Mouse (Mus musculus) lung, embryonic 16.5 days (tissue): ENCODE data around the gene Slc25a28. TPM values are rescaled to one million over a fixed set of nuclear protein-coding genes. Genes with fewer than 3 reads are reported as not detected.
A peak's percentile ranks its signal among the peaks of the same experiment; 100 is the strongest.

Experiments
- ATAC-seq: fragments of 200-750 bp; cut with Nextera tagmentation; 2 replicates; pipeline ENCODE4 v1.8.0; 2017; ENCODE audit warnings: low read depth, mild to moderate bottlenecking, moderate library complexity
- H3K27ac ChIP-seq: fragments of 300-500 bp; sonication (generic); 2 replicates; pipeline ENCODE4 v1.5.1; 2014; ENCODE audit warnings: mild to moderate bottlenecking, control low read depth, low read length
- H3K27me3 ChIP-seq: fragments of 300-500 bp; sonication (generic); 2 replicates; pipeline ENCODE4 v1.6.1; 2014; ENCODE audit warnings: low read depth, low read length, mixed read lengths; ENCODE audit not compliant: control insufficient read depth, insufficient read depth
- H3K36me3 ChIP-seq: fragments of 300-500 bp; sonication (generic); 2 replicates; pipeline ENCODE4 v1.6.1; 2014; ENCODE audit warnings: low read length; ENCODE audit not compliant: control insufficient read depth, insufficient read depth
- H3K4me1 ChIP-seq: fragments of 300-500 bp; sonication (generic); replicated peaks from 2 replicates; pipeline ENCODE4 v1.6.1; 2014; ENCODE audit warnings: low read length, mixed read lengths; ENCODE audit not compliant: control insufficient read depth, insufficient read depth
- H3K4me2 ChIP-seq: fragments of 300-500 bp; sonication (generic); 2 replicates; pipeline ENCODE4 v1.6.1; 2014; ENCODE audit warnings: low read depth, low read length, control low read depth
- H3K4me3 ChIP-seq: fragments of 300-500 bp; sonication (generic); 2 replicates; pipeline ENCODE4 v1.5.1; 2014; ENCODE audit warnings: mild to moderate bottlenecking, low read length, control low read depth
- H3K9ac ChIP-seq: fragments of 300-500 bp; sonication (generic); 2 replicates; pipeline ENCODE4 v1.6.1; 2014; ENCODE audit warnings: low read length, control low read depth
- H3K9me3 ChIP-seq: fragments of 300-500 bp; sonication (generic); 2 replicates; pipeline ENCODE4 v1.6.1; 2016; ENCODE audit warnings: low read length; ENCODE audit not compliant: control insufficient read depth
- WGBS: fragments of 180-500 bp; shearing (Covaris S2); extraction: QIAGEN DNeasy Blood & Tissue Kit; methylation state at CpG from one replicate; pipeline ENCODE4 v1.1.7; 2014; 5-methylcytosine and 5-hydroxymethylcytosine counted together
- polyA plus RNA-seq: library from polyadenylated mRNA; unstranded; fragments of >200 nt; fragmentation: Nextera tagmentation; extraction: Ambion mirVana; gene quantifications from 2 replicates; pipeline ENCODE4 v1.2.1, GENCODE M21; 2015

Gene Slc25a28
- polyA plus RNA-seq, 1 experiment from 2014 or later = 9.1 TPM

DNA sequence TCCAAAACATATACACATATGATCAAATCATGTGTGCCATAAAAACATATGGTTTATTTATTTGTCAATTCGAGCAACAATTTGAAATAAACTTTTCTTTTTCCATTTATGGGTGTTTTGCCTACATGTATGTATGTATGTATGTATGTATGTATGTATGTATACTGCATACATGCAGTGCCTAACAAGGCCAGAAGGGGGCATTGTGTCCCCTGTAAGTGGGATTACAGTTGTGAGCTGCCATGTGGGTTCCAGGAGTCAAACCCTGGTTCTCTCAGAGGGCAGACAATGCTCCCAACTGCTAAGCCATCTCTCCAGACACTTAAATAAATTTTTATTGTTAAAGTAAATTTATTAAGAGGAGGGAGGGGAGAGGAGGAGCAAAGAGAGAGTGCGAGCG lies 47.3 kb downstream of the Slc25a28 start:
- no peak overlapping the region for H3K27ac ChIP-seq
- no peak overlapping the region for H3K4me3 ChIP-seq
- no peaks in the 10 kb centered on the region for H3K4me1 ChIP-seq
- H3K9me3 ChIP-seq = no peaks in the 10 kb centered on the region
- no peak overlapping the region for H3K9ac ChIP-seq
- WGBS = 90% methylated on average over 3 of the region's 3 CpGs
- peaks cover 24% of the 10 kb centered on the region for H3K27me3 ChIP-seq
- ATAC-seq = no peak
- H3K36me3 ChIP-seq = no peaks in the 10 kb centered on the region
- H3K4me2 ChIP-seq = no peak overlapping the region

DNA sequence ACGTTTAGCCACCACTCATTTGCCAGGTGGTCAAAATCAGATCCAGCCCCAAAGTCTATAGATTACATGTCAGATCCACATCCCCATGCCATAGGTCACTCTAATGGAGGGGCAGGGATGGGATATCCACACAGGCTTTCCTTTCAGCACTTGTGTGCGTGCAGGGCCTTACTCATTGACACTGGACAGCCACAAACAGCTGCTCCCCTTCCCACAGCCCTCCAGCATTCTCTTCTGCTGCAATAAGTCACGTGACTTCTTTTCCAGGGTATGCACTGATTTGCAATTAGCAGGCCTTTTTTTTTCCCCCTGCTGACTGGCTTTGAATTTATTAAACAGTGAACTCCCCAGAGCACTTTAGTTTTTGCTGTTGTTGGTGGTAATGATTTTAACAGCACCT lies 48.5 kb downstream of the Slc25a28 start:
- Histone ChIP-seq H3K9me3 (no peaks in the 10 kb centered on the region), H3K9ac (no peak overlapping the region), H3K4me3 (no peak overlapping the region), H3K4me2 (no peak overlapping the region), H3K27ac (no peak overlapping the region), H3K27me3 (peaks cover 35% of the 10 kb centered on the region), H3K4me1 (no peaks in the 10 kb centered on the region), H3K36me3 (no peaks in the 10 kb centered on the region)
- ATAC-seq = no peak
- 32% methylated on average over 3 of the region's 3 CpGs for WGBS

DNA sequence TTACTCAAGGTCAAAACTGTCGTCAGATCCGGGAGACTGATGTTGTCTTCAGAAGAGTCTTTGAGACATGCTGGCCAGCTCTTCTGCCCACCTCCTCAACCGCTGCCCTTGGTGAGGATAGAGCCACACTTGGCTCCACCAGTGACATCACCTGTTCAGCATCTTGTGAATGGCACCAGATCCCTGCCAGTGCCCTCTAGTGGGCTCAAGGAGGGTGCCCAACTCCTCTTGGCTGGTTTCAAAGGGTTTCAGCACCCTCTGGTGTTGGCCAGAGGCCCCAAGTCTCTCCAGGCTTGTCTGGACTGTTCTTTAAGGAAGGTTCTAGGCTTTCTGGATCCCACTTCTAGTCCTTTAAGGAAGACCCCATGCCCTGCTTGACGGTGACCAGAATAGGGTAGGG lies 50.8 kb downstream of the Slc25a28 start:
- Histone ChIP-seq H3K36me3 (no peaks in the 10 kb centered on the region), H3K4me3 (no peak overlapping the region), H3K9me3 (no peaks in the 10 kb centered on the region), H3K9ac (no peak overlapping the region), H3K27ac (no peak overlapping the region), H3K27me3 (peaks cover 56% of the 10 kb centered on the region), H3K4me1 (no peaks in the 10 kb centered on the region), H3K4me2 (no peak overlapping the region)
- no peak for ATAC-seq
- 41% methylated on average over 4 of the region's 4 CpGs for WGBS

DNA sequence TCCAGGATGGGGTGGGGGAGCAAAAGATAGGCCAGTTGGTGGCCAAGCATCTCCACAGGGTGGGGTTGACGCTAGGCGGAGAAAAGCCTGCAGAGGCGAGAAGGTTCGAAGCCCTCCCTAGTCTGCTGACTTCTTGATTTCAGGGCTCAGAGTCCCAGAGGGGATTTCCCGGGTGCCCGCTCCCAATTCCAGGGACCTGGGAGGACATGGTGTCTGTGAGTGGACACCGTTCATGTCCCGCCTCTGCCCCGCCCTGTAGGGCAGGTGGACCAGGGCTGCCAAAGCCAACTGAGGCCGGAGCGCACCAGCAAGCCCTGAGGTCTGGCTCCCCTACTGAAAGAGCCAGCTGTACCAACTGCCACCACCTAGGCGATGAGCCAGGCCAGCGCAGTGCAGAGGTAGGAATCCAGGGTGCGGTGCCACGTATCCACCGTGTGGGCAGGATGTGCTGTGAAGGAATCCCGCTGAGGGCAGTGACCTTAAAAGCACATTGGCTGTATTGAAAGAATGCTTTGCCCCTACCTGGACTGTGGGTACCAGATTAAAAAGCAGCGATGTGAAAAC lies 54.7 kb downstream of the Slc25a28 start:
- no peak overlapping the region for H3K9ac ChIP-seq
- no peak overlapping the region for H3K27ac ChIP-seq
- H3K36me3 ChIP-seq = no peaks in the 10 kb centered on the region
- peaks cover 94% of the 10 kb centered on the region for H3K27me3 ChIP-seq
- H3K4me1 ChIP-seq = peaks cover 8% of the 10 kb centered on the region
- H3K4me2 ChIP-seq = no peak overlapping the region
- H3K9me3 ChIP-seq = no peaks in the 10 kb centered on the region
- ATAC-seq = no peak
- WGBS = 5% methylated on average over 18 of the region's 18 CpGs
- no peak overlapping the region for H3K4me3 ChIP-seq

DNA sequence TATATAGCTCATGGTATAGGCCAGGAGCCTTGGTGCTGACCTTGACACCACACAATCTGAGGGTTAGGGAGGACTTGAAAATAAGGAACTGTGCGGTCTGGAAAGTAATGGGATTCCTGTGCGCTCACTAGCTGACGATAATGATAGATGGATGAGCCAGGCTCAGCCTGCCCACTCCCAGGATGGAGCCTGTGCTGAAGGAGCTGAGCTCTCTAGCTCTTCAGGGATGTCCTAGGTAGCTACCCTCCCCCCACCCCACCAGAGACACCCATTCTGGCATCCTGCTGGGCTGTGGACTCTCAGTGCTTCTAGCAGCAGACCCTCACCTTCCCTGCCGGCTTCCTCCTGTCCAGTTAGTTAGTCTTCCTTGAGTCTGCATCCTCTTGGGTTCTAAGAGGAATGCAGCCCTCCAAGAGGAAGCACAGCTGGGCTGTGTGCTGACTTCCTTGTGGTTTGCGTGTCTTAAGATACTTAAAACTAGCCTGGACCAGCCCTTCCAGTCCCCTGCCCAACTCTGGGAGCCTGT lies 56.1 kb downstream of the Slc25a28 start:
- H3K9ac ChIP-seq = no peak overlapping the region
- no peak for ATAC-seq
- no peak overlapping the region for H3K4me3 ChIP-seq

DNA sequence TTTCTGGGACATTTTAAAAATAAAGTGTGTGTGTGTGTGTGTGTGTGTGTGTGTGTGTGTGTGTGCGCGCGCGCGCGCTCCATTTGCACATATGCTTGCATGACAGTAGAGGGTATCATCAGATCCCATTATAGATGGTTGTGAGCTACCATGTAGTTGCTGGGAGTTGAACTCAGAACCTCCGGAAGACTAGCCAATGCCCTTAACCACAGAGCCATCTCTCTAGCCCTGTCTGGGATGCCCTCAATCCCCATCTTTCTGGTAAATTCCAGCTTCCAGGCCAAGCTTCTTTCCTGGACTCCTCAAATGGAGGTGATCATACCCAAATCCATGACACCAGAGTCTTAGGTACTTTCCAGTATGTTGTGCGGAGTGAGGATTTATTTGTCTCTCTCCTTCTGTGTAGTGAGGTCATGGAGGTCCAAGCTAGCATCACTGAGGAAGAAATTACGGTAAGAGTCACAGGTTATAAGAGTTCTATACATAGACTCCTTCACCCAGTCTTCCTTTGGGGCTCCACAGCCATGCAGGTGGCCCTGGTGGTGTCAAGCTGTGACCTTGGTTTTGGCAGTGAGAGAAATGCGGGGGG lies 56.8 kb downstream of the Slc25a28 start:
- no peak overlapping the region for H3K9ac ChIP-seq
- H3K9me3 ChIP-seq = no peaks in the 10 kb centered on the region
- H3K4me3 ChIP-seq = no peak overlapping the region
- no peak overlapping the region for H3K27ac ChIP-seq
- H3K4me1 ChIP-seq = peaks cover 16% of the 10 kb centered on the region
- ATAC-seq = no peak
- no peaks in the 10 kb centered on the region for H3K36me3 ChIP-seq
- 34% methylated on average over 9 of the region's 10 CpGs for WGBS
- H3K27me3 ChIP-seq = peaks cover 96% of the 10 kb centered on the region
- H3K4me2 ChIP-seq = no peak overlapping the region

More for the DNA sequence above, 56.1 kb downstream of the Slc25a28 start:
- no peaks in the 10 kb centered on the region for H3K9me3 ChIP-seq
- WGBS = 3% methylated on average over 5 of the region's 5 CpGs
- H3K36me3 ChIP-seq = no peaks in the 10 kb centered on the region
- no peak overlapping the region for H3K4me2 ChIP-seq
- H3K4me1 ChIP-seq = peaks cover 16% of the 10 kb centered on the region
- peaks cover 97% of the 10 kb centered on the region for H3K27me3 ChIP-seq
- no peak overlapping the region for H3K27ac ChIP-seq

DNA sequence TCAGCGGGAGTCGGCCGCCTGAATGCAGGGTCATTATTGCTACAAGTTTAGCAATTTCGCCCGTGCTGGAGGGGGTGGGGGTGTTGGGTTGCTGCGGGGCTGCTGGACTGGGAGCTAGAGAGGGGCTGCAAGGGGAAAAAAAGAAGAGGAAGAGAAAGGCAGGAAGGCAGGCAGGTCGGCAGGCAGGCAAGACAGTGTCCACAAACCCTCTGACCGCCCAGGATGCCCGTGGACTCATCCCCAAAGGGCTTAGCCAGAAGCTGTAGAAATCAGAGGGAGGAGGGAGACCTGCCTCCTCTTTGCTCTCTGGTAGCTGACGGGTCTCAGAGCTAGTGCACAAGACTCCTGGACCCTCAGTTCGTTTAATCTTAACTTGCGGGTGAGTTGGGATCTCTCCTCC lies 57.8 kb downstream of the Slc25a28 start:
- Histone ChIP-seq H3K4me3 (0 out of 2 replicates have a peak overlapping the region, but pooled peaks have one; percentile 5), H3K9me3 (no peaks in the 10 kb centered on the region), H3K4me2 (peak overlapping the region; percentile 44; the same call in 1 of the 2 replicates), H3K36me3 (no peaks in the 10 kb centered on the region), H3K4me1 (peaks cover 16% of the 10 kb centered on the region), H3K27me3 (peaks cover 96% of the 10 kb centered on the region), H3K27ac (no peak overlapping the region), H3K9ac (no peak overlapping the region)
- 1% methylated on average over 12 of the region's 12 CpGs for WGBS
- ATAC-seq = no peak

DNA sequence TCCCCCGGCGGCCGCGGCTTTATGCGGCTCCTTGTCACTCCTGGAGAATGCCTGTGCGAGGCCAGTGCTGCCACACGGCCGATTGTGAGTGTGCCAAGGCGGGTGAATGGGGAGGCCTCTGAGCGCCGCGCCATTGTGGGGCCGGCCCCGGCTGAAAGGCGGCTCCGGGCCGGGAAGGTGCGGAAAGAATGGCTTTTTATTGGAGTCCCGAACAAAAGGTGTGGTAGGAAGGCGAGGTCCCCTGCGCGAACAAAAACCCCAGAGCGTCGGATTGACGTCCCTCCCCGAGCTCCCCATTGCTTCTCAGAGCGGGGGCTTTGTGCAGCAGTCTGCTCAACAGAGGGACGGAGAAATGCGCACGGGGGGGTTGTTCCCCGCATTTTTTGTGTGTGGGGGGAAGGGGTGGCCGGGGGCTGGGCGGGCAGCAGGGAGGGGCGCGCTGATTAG lies 58.2 kb downstream of the Slc25a28 start:
- Histone ChIP-seq H3K9ac (no peak overlapping the region), H3K36me3 (no peaks in the 10 kb centered on the region), H3K4me2 (peak overlapping the region; percentile 44), H3K9me3 (no peaks in the 10 kb centered on the region), H3K4me3 (peak overlapping the region; percentile 29), H3K4me1 (peaks cover 16% of the 10 kb centered on the region), H3K27me3 (peaks cover 96% of the 10 kb centered on the region), H3K27ac (no peak overlapping the region)
- under 1% methylated on average over 30 of the region's 35 CpGs for WGBS
- ATAC-seq = 0 out of 2 replicates have a peak, but pooled peaks have one; percentile 31

DNA sequence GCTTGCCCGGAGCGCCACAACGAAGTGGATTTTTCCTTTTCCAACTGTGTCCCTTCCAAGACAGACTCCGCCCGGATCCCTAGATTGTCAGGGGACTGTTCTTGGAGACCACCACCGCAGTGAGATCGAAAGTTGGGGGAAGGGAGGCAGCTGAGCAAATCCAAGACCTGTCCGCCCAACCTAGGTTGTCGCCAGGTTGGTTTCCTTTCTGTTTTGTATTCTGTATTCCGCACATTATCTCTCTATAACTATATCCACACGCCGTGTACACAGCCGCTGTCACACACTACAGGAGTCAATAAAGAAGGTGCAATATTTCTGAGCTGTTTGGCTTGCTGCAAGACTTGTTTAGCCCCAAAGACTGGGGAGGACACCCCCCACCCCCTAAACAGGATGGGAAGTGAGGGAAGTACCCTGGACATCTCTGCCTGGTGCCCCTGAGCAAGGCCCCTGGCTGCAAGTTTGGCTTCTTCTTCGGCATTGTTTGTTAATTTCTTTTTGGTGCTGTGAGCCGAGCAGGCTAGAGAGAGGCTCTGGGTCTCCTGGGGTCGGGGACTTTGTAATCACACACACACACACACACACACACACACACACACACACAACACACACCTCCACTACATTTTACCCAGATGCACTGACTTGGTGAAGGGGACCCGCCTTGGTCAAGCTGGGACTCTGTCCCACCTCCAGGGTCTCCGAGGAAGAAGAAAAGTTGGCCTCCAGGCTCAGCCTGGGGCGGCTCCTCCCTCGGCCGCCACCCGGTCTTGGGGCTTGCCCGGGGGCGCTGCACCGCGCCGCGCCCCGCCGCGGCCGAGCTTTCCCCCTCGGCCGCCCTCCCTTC lies 58.9 kb downstream of the Slc25a28 start:
- Histone ChIP-seq H3K36me3 (no peaks in the 10 kb centered on the region), H3K4me2 (peak overlapping the region; percentile 44), H3K4me1 (peaks cover 16% of the 10 kb centered on the region), H3K9me3 (no peaks in the 10 kb centered on the region), H3K27me3 (peaks cover 98% of the 10 kb centered on the region), H3K9ac (no peak overlapping the region), H3K4me3 (peak overlapping the region; percentile 33), H3K27ac (no peak overlapping the region)
- 2% methylated on average over 19 of the region's 34 CpGs for WGBS
- ATAC-seq = no peak
